Mouse (Mus musculus): ENCODE data around the gene Nfkbid. TPM values are rescaled to one million over a fixed set of nuclear protein-coding genes. Genes with fewer than 3 reads are reported as not detected.

The Nfkbid gene
- total RNA-seq, 2 experiments from 2014 or later, result 2.8 to 3.0 TPM

GRCm38 (mm10) chr7:30412735-30413147, 8.8 kb upstream of the Nfkbid start:
- no peak for TF ChIP-seq CTCF (conservative IDR thresholded peaks at IDR 0.05)
- no peak overlapping the region for H3K4me3 ChIP-seq
- peak overlapping the region; percentile 46; the same call in 1 of the 2 replicates for H3K27ac ChIP-seq
- DNase-seq (ENCODE audit: low spot score in 2 of 2), result no peak

GRCm38 (mm10) chr7:30413596-30413995, 7.9 kb upstream of the Nfkbid start, which contains the start of gene Tyrobp:
Tyrobp (plus strand) TSS chr7:30413760.
- H3K4me3 ChIP-seq, result no peak within 1 kb of the TSS; the same call in 1 of the 2 replicates
- H3K27ac ChIP-seq, result peak within 1 kb of the TSS; percentile 46; the same call in 1 of the 2 replicates
- no peak for TF ChIP-seq CTCF (conservative IDR thresholded peaks at IDR 0.05)
- no peak for DNase-seq (ENCODE audit: low spot score in 2 of 2)

- no peak overlapping the region for H3K4me3 ChIP-seq
- no peak for DNase-seq (ENCODE audit: low spot score in 2 of 2)
- TF ChIP-seq CTCF (conservative IDR thresholded peaks at IDR 0.05), result no peak
- no peak overlapping the region for H3K27ac ChIP-seq
These were observed 3.7 kb upstream of the Nfkbid start for GRCm38 (mm10) chr7:30417856-30418255.

- H3K4me3 ChIP-seq, result no peak within 1 kb of the TSS
- DNase-seq (ENCODE audit: low spot score in 2 of 2), result no peak
These were observed 1.7 kb upstream of the Nfkbid start, which contains the start of gene Hcst for GRCm38 (mm10) chr7:30419561-30420499. Hcst (minus strand) TSS chr7:30419854.

DNA sequence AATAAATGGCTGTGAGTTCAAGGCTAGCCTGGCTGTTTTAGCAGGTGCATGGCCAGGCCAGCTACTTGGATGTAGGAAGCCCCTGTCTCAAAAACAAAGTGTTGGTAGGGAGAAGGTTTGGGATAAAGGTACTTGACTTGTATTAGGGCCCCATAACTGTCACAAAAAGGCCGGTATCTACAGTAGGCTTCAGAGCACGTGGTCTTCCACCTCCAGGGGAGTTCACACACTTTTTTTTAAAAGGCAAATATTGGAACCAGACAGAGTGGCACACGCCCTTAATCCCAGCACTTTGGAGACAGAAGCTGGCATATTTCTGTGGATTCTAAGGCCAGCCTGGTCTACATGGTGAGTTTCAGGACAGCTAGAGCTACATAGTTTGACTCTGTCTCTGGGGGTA, 859 bp upstream of the Nfkbid start:
- DNase-seq (ENCODE audit: low spot score in 2 of 2), result no peak
- Histone ChIP-seq H3K4me3 (no peak overlapping the region), H3K27ac (no peak overlapping the region)
- no peak for TF ChIP-seq CTCF (conservative IDR thresholded peaks at IDR 0.05)

More at GRCm38 (mm10) chr7:30419561-30420499, 1.7 kb upstream of the Nfkbid start, which contains the start of gene Hcst:
- no peak for TF ChIP-seq CTCF (conservative IDR thresholded peaks at IDR 0.05)
- H3K27ac ChIP-seq, result no peak within 1 kb of the TSS

DNA sequence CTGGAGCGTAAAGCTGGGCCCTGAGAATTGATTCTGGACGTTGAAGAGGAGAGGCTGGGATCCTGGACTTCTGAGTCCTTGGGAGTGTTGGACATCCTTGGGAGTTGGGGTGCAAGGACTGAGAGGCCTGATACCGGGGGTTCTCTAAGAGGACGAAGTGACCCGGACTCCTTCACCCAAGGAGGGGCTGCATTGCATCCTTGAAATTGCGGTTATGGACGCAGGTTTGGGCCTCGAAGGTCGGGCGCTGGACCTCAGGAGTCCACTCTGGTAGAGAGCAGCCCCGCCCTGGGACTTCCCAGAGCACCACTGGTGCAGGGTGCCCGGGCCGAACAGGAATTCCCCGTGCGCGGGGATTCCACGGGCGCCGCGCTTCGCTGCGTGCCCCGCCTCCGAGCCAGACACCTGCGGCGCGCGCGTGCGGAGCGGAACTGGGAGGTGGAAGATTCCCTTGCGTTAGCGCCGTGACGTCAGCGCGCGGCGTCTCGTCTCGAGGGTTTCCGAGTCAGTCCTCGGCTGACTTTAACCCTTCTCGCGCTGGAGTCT, 431 bp downstream of the Nfkbid start:
- Histone ChIP-seq H3K4me3 (peak overlapping the region; percentile 61), H3K27ac (peak overlapping the region; percentile 81)
- peak; percentile 92 to 95 for DNase-seq (ENCODE audit: low spot score in 2 of 2)
- no peak for TF ChIP-seq CTCF (conservative IDR thresholded peaks at IDR 0.05)

DNA sequence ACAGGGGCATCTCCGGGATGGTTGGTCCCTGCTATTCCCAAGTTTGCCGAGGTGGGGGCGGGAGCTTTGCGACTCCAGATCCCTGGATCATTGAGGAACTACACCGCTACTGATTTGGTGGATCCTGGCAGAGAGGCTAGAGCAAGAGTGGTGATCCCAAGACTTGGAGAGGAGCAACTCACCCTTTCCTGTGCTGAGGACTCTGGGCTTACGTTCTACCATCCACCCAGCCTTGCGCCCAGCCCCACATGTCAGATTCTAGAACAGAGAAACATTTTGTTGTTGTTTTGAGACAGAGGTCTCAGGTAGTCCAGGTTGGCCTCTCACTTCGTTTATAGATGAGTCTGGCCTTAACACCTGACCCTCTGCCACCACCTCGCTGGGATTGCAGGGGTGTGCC, 1.0 kb downstream of the Nfkbid start:
- peak overlapping the region; percentile 81 for H3K27ac ChIP-seq
- DNase-seq (ENCODE audit: low spot score in 2 of 2), result no peak
- peak overlapping the region; percentile 61 for H3K4me3 ChIP-seq
- TF ChIP-seq CTCF (conservative IDR thresholded peaks at IDR 0.05), result no peak

DNA sequence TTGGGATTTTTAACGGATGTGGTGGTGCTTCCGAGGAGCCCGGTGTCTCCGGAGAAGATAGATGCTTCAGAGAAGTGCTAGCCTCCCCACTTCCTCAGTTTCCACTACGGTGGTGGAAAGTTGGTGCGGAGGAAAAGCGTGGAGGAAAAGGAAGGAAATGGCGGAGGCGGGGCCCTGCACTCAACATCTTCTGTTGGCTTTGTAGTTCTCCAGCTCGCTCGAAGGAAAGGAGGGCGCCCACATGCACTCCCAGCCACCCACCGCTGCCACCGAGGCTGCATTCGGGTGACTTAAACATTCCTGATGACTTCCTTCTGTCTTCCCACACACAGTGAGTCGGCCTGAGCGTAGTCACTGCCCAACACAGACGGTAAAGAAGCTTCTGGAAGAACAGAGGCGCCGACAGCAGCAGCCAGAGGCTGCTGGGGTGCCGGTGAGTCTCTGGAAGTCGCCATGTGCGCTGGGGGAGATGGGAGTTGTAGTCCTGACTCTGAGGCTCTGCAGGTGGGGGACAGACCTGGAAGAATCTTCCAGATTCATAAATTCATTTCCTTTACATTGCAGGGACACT, 1.6 kb downstream of the Nfkbid start:
- Histone ChIP-seq H3K4me3 (peak overlapping the region; percentile 61), H3K27ac (peak overlapping the region; percentile 81)
- peak in 1 of 2 experiments; percentile 55 for DNase-seq (ENCODE audit: low spot score in 2 of 2)
- no peak for TF ChIP-seq CTCF (conservative IDR thresholded peaks at IDR 0.05)

DNA sequence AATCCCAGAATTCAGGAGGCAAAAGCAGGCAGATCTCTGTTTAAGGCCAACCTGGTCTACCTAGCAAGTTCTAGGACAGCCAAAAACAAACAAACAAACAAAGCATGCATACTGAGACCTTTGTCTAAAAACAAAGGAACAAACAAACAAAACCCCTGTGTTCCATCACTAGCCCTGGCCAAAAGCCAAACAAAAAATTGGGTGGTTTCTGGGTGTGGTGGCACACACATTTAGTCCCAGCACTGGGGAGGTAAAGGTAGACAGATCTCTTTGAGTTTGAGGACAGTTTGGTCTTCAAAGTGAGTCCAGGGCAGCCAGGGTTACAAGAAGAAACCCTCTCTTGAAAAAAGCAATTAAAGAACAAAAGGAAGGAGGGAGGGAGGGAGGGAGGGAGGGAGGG, 7.8 kb downstream of the Nfkbid start:
- no peak for TF ChIP-seq CTCF (conservative IDR thresholded peaks at IDR 0.05)
- H3K27ac ChIP-seq, result no peak overlapping the region

DNA sequence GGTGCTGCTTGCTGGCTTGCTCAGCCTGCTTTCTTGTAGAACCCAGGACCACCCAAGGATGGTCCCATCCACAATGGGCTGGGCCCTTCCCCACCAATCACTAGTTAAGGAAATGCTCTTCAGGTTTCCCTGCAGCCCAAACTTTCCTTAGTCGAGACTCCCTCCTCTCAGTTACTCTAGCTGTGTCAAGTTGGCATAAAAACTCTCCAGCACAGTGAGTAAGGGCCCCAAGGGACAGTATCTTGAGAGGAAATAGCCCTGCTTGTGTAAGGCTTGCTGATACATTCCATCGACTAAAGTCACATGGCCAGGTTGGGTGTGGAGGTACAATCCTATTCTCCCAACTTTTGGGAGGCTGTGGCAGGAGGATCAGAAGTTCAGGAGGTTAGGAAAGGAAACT, 8.7 kb downstream of the Nfkbid start:
- no peak for DNase-seq (ENCODE audit: low spot score in 2 of 2)
- no peak for TF ChIP-seq CTCF (conservative IDR thresholded peaks at IDR 0.05)
- Histone ChIP-seq H3K27ac (no peak overlapping the region), H3K4me3 (no peak overlapping the region)

More for the DNA sequence above, 7.8 kb downstream of the Nfkbid start:
- no peak for DNase-seq (ENCODE audit: low spot score in 2 of 2)
- H3K4me3 ChIP-seq, result no peak overlapping the region

DNA sequence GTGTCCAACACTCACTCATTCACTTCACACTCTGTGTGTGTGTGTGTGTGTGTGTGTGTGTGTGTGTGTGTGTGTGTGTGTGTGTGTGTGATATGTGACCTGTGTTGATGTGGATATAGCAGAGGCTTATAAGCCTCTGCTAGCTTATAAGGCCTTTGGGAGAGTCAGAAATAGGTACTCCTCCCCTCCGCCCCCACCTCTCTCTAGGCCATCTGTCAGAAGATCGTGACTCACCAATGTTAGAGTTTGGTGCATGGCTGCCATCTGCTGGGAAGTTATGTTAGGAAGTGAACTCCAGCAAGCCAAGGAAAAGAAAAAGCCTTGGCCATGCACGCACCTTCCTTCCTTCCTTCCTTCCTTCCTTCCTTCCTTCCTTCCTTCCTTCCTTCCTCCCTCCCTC, 10.3 kb downstream of the Nfkbid start:
- peak; percentile 85 to 91 for DNase-seq (ENCODE audit: low spot score in 2 of 2)
- peak; percentile 72 for TF ChIP-seq CTCF (conservative IDR thresholded peaks at IDR 0.05)
- H3K27ac ChIP-seq, result peak overlapping the region; percentile 86
- H3K4me3 ChIP-seq, result no peak overlapping the region

- Histone ChIP-seq H3K4me3 (no peak overlapping the region), H3K27ac (no peak overlapping the region)
- DNase-seq (ENCODE audit: low spot score in 2 of 2), result no peak
- no peak for TF ChIP-seq CTCF (conservative IDR thresholded peaks at IDR 0.05)
These were observed 12.7 kb downstream of the Nfkbid start for GRCm38 (mm10) chr7:30434238-30434637.

DNA sequence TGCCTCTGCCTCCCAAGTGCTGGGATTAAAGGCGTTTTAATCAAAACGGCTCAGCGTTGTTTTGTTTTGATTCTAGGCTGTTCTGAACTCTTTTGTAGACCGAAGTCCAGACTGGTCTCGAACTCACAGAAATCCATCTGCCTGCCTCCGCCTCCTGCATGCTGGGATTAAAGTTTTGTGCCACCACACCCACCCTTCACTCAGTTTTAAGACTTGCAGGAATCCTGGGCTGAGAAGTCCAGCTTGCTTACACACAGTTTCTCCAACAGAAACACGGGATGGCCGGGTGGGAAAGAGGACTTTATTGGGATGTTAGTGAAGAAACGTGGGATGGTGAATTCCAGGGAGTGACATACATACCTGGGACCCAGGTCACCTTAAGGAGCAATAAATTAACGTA, 13.2 kb downstream of the Nfkbid start:
- no peak for DNase-seq (ENCODE audit: low spot score in 2 of 2)
- TF ChIP-seq CTCF (conservative IDR thresholded peaks at IDR 0.05), result no peak
- H3K4me3 ChIP-seq, result no peak overlapping the region
- no peak overlapping the region for H3K27ac ChIP-seq

All from layer of hippocampus, adult 2 months (tissue).